Mouse (Mus musculus): ENCODE data around the gene Pan3.
A peak's percentile ranks its signal among the peaks of the same experiment; 100 is the strongest.
"Not testable (repeated sequence)": the region's sequence is repeated elsewhere in the genome, so short reads cannot be mapped to it uniquely, and the experiment has no call there.

Gene Pan3

GRCm38 (mm10) chr5:147492511-147492910 is 62.5 kb downstream of the Pan3 start:
- DNase-seq: no peak

GRCm38 (mm10) chr5:147493205-147493604 is 63.2 kb downstream of the Pan3 start:
- no peak for DNase-seq

GRCm38 (mm10) chr5:147493685-147494084 is 63.7 kb downstream of the Pan3 start:
- DNase-seq: no peak

- DNase-seq: no peak
Measured at GRCm38 (mm10) chr5:147494388-147494787, 64.4 kb downstream of the Pan3 start.

GRCm38 (mm10) chr5:147494791-147495376 is 64.9 kb downstream of the Pan3 start:
- no peak for DNase-seq

DNA sequence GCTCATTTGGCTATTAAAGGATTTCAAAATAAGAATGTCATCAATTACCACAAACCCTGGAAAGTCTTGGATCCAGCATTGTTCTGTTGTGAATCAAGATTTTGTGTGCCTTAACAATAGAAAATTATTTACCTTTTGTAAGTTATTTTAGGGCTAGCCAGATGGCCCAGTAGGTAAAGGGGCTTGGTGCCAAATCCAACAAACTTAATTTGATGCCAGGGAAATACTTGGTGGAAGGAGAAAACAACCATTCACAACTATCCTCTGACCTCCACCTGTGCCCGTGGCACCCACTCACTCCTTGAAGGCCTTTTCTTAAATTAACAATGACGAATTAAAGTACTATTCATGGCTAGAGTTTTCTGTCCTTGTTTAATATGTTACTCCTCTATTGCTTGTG is 66.0 kb downstream of the Pan3 start:
- no peak for DNase-seq

GRCm38 (mm10) chr5:147496921-147497320 is 67.0 kb downstream of the Pan3 start:
- DNase-seq: no peak

GRCm38 (mm10) chr5:147497714-147498113 is 67.8 kb downstream of the Pan3 start:
- no peak for DNase-seq

DNA sequence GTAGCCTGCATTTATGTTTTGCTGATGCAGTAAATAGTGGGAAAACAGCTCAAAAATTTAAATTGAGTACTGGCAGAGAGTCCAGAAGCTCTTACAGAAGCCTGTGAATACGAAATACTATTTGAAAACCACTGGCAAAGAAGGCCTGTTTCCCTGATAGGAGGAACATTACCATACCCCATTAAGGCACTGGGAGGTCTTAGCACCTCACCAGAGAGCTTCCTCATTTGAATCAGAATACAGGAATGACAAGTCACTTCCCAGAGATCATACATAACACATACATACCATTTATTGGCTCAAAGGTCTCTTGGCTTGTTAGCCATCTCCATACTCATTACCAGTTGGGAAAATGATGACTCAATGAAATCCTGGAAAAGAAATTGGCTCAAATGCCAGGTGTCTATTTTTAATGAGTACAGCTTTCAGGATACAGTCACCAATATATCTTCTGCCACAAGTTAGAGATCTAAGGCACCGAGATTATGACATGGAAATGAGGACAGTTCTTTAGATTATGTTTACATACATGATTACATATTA is 71.6 kb downstream of the Pan3 start:
- no peak for DNase-seq

- DNase-seq: no peak
Measured at GRCm38 (mm10) chr5:147502921-147503320, 73.0 kb downstream of the Pan3 start.

DNA sequence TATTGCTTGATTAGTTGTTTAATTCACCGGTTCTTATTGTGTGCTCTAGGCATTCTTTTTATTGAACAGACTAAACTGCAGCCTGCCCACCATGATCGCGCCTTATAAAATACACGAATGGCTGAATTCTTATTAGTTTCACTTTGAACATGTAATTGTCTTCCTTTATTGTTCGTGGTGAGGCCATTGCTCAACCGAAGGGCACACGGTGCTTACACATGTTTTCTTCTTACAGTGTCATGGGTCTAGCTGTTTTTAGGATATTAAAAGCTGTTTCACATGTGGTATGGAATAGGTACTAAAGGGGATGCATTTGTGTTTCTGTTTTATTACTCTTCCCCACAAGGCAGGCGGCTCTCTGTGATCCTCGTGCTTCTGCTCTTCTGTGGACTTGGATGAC is 81.4 kb downstream of the Pan3 start:
- no peak for DNase-seq

- DNase-seq: no peak
Measured at GRCm38 (mm10) chr5:147527006-147527405, 97.0 kb downstream of the Pan3 start.

- no peak for DNase-seq
Measured at GRCm38 (mm10) chr5:147527788-147528187, 97.8 kb downstream of the Pan3 start.

DNA sequence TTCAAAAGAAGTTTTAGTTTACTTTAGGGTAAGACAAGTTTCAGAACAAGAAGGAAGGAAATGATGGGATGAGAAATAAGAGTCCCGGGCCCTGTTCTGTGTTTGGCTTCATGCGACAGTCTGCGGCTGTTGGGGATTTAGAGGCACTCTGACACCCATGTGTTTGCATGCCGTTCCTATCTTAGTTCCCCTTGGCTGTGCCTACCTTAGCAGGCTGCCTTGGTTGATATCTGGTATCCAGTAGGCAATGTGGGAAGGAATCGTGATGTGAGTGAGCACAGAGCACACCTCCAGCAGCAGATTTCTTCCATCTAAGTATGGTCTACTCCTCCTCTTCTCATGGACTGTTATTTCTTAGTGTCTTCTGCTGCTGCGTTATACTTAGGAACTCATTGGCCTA is 102.1 kb downstream of the Pan3 start:
- no peak for DNase-seq

DNA sequence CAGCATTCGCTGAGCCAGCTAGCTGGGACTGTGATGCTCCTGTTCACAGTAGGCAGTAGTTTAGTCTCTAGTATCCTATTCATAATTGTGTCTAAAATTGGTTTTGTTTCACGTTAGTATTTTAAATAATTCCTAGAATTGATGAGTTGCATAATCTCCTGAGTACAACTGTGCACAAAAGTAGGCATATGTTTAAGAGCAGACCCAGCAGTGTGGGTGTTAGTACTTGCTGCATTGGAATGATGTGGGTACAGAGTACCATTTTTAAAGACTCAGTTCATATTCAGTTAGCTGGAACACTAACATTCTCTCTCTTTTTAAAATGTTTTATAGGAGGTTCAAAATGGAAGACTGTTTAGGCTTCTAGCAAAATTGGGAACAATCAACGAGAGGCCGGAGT is 109.4 kb downstream of the Pan3 start:
- DNase-seq: no peak

- no peak for DNase-seq
Measured at GRCm38 (mm10) chr5:147539815-147540214, 109.9 kb downstream of the Pan3 start.

DNA sequence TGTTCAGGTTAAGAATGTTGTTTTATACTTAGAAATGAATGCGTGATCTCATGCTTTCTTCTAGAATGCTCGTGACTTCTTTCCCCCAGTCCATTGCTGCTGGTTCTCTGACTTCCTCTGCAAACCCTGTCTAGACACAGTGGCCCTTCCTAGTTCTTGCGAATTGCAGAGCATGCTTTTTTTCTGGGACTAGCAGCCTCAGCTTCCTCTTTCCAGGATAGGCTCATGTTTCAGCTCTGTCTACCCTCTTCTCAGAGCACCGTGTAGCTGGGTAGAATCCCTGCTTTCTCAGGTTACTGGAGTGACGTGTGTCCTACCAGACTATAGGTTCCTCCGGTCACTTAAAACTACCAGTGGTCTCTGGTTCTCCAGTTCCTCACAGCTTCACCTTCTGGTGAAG is 112.3 kb downstream of the Pan3 start:
- no peak for DNase-seq

- DNase-seq: peak; percentile 53 to 66
Measured at GRCm38 (mm10) chr5:147545731-147546241, 115.8 kb downstream of the Pan3 start.

DNA sequence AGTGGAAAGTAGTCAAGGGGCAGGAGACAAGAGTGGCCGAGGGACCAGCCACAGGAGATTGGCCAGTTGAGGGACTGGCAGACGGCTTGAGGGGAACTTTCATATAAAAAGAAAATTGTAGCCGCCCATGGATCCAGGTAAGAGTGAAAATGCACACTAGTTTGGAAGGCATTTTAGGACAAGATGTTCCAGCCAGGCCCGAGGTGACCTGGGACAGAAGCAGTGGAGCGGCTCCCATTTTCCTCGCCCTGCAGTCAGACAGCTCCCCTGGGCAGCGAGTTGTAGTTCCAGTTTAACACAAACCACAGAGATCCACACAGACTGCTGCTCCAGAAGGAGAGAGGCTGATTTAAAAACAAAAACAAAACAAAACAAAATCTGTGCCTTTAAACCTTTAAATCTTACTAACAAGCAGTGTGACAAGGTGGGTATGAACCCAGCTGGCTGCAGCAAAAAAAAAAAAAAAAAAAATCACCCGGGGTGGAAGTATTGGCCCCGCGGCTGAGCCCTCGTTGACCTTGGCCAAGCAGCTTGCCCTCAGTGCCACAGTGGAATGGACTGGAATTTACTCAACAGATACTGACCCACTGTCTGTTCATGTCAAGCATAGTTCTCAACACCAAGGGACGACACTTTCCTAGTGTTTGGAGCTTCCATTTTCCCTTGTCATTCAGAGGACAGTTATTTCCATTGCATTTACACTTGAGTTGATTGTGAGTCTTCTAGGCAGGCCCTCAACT is 119.2 kb downstream of the Pan3 start:
- no peak for DNase-seq

DNA sequence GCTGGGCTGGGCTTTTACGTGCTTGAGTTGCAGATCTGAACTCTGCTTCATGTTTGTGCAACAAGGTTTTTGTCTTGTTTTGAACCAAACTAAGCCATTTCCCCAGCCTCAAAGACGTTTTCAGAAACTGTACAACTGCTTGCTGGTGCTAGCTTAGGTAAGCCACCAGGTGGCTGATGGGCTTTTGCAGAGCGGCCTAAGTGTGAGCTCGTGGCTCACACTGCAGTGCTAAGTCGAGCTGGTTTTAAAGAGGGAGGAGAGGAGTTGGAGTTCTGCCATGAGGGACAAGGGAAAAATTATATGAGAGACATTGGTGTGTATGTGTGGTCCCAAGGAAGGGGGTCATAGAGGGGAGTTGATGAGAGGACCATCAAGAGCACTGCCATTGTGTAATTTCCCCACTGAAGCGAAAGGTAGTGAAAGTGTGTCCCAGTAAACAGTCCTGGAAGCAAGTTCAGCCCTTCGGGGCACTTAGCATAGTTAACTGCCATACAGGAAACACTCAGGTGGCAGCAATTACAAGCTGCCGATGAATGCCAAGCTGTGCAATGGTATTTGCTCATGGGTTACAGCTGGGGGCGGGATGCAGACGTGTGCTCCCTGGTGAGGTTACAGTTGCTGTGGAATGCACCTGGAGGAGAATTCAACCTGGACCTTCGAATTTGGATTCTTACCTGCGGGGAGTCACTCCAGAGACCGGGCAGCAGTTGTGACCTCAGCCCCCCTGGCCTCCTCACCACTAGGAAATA is 122.1 kb downstream of the Pan3 start:
- DNase-seq: no peak

DNA sequence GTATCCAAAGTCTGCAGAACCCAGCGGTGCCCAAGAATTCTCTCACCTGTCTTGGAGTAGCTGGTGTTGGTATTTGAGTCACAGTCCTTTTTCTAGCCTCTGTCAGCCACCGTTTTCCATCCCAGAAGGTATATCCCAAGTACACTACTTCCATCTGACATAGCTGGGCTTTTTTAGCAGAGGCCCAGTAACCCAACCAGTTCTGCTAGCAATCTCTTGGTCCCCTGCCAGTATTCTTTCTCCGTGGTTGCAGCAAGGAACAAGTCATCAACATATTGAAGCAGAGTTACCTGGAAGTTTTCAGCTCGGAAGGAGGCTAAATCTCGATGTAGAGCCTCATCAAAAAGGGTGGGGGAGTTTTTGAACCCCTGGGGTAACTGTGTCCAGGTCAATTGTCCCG is 127.7 kb downstream of the Pan3 start:
- not testable (repeated sequence) for DNase-seq

DNA sequence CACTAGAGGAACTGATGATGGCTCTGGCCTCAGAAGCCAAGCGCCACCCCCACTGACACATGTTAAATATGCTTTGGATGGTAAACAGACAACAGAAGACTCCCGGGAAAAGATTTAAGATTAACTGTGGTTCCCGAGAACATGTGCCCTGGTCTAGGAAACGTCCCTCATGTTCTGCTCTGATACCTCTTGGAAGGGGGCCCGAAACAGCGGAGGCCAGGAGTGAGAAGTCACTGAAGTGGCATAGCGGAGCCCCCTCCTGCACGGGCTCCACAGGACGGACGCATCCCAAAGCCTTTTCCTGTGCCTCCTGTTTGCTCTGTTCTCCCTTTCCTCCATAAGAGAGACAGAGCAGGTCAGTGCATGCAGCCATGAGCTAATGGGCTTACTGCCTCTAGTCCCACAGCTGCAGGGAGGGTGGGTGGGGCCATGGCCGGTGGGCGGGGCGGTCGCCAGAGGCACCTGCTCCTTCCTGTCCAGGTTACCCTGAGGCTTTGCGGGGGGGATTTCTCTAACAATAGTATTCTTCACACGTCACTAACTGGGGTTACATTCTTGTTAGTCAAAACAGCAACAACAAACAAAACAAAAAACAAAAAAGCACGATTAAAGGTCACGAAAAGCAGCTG is 133.7 kb downstream of the Pan3 start:
- DNase-seq: peak in 1 of 2 experiments; percentile 39

DNA sequence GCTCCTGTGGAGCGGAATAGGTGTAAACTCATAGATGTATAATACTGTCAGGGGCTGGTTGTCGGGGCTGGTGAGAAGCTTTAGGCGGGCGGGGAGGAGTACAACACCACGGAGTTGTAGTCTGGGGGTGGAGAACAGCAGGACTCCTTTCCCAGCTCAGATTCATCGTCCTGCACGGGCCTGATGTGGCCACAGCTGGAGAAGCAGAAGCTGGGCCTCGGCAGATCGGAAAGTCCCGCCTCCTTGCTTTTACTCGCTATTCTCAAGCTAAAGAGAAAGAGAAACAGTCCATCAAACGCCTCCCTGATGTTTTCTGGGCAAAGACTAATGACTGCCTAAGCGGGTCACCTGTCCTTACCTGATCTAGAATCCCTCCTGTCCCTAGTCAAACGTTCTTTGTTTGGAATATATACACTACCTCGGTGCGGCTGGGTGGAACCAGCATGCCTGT is 134.2 kb downstream of the Pan3 start:
- DNase-seq: peak; percentile 47 to 57
